Mouse (Mus musculus): ENCODE measurements around the gene Olfr414. TPM values are rescaled to one million over a fixed set of nuclear protein-coding genes. Genes with fewer than 3 reads are reported as not detected.

The Olfr414 gene
- polyA plus RNA-seq, 1 experiment from 2014 or later: not detected

DNA sequence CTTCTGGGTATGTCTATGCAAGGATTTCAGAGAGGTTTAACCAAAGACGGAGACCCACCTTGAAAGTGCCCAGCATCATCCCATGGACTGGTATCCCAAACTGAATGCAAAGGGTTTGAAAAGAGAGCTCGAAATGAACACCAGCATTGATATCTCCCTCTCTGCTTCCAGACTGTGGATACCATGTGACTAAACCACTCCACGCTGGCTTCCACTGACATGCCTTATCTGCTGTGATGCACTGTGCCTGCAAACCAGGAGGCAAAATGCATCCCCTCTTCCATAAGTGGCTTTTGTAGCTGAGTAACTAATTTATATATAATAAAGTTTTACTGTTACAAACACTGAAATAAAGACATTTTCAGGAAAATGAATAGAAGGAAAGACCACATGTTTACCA is 41.5 kb downstream of the Olfr414 start:
- 54% methylated on average over 3 of the region's 3 CpGs for WGBS
- no peak overlapping the region for H3K4me2 ChIP-seq
- H3K9me3 ChIP-seq (ENCODE audit: control insufficient read depth, low read length): no peaks in the 10 kb centered on the region
- DNase-seq (ENCODE audit: low spot score): no peak
- no peak overlapping the region for H3K27ac ChIP-seq (ENCODE audit: low read depth, low read length)
- no peaks in the 10 kb centered on the region for H3K4me1 ChIP-seq (replicated peaks; ENCODE audit: control insufficient read depth, insufficient read depth, low read length)
- no peak; the same call in 1 of the 2 replicates for ATAC-seq (replicated peaks; ENCODE audit: low FRiP score)
- H3K4me3 ChIP-seq (ENCODE audit: low read depth, low read length): no peak overlapping the region
- no peaks in the 10 kb centered on the region for H3K36me3 ChIP-seq (ENCODE audit: control insufficient read depth, insufficient read depth, low read length)
- no peak overlapping the region for H3K9ac ChIP-seq (ENCODE audit: low read depth, low read length)
- no peaks in the 10 kb centered on the region for H3K27me3 ChIP-seq (replicated peaks; ENCODE audit: control insufficient read depth, insufficient read depth, low read length)

DNA sequence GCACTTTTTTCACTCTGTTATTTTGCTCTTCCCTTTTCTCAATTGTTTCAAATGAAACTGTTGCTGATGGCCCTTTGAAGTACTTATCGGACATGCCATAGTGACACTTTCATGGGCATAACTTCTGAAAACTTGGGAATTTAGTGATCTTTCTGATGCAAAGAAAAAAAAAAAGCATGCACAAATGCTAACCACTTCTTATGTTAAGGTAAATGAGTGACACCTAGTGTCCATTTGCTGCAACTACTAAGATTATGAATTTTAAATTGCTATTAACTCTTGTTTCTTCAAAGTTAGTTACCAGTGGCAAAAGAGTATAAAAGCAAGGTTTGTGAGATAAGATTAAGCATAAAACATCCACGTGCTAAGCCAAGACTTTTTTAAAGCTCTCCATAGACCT is 42.4 kb downstream of the Olfr414 start:
- no peak for DNase-seq (ENCODE audit: low spot score)
- Histone ChIP-seq H3K4me3 (ENCODE audit: low read depth, low read length) (no peak overlapping the region), H3K9ac (ENCODE audit: low read depth, low read length) (no peak overlapping the region), H3K27me3 (replicated peaks; ENCODE audit: control insufficient read depth, insufficient read depth, low read length) (no peaks in the 10 kb centered on the region), H3K9me3 (ENCODE audit: control insufficient read depth, low read length) (no peaks in the 10 kb centered on the region), H3K36me3 (ENCODE audit: control insufficient read depth, insufficient read depth, low read length) (no peaks in the 10 kb centered on the region), H3K4me1 (replicated peaks; ENCODE audit: control insufficient read depth, insufficient read depth, low read length) (no peaks in the 10 kb centered on the region), H3K4me2 (no peak overlapping the region), H3K27ac (ENCODE audit: low read depth, low read length) (no peak overlapping the region)
- ATAC-seq (replicated peaks; ENCODE audit: low FRiP score): no peak
- WGBS: 27% methylated on average over 2 of the region's 2 CpGs

DNA sequence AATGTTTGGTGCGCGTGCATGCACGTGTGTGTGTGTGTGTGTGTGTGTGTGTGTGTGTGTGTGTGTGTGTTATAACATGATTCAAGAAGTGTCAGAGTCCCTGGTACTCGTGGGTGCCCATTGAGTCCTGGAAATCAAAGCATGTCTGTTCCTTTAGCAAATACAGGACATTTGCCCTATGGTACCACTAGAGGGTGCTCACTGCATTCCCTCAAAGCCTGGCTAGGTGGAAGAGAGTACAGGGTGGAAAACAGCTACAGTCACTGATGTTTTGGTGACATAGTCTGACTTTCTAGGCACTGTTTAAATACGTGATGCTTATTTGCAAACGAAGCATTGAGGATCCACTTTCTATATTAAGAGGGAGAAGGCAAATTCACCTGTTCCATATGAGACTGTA is 45.9 kb downstream of the Olfr414 start:
- H3K9me3 ChIP-seq (ENCODE audit: control insufficient read depth, low read length): no peaks in the 10 kb centered on the region
- DNase-seq (ENCODE audit: low spot score): no peak
- 7% methylated on average over 6 of the region's 6 CpGs for WGBS
- H3K4me3 ChIP-seq (ENCODE audit: low read depth, low read length): no peak overlapping the region
- peak; percentile 48; the same call in 1 of the 2 replicates for ATAC-seq (replicated peaks; ENCODE audit: low FRiP score)
- no peak overlapping the region for H3K4me2 ChIP-seq
- H3K27me3 ChIP-seq (replicated peaks; ENCODE audit: control insufficient read depth, insufficient read depth, low read length): no peaks in the 10 kb centered on the region
- H3K36me3 ChIP-seq (ENCODE audit: control insufficient read depth, insufficient read depth, low read length): no peaks in the 10 kb centered on the region
- H3K9ac ChIP-seq (ENCODE audit: low read depth, low read length): no peak overlapping the region
- no peaks in the 10 kb centered on the region for H3K4me1 ChIP-seq (replicated peaks; ENCODE audit: control insufficient read depth, insufficient read depth, low read length)
- no peak overlapping the region for H3K27ac ChIP-seq (ENCODE audit: low read depth, low read length)

DNA sequence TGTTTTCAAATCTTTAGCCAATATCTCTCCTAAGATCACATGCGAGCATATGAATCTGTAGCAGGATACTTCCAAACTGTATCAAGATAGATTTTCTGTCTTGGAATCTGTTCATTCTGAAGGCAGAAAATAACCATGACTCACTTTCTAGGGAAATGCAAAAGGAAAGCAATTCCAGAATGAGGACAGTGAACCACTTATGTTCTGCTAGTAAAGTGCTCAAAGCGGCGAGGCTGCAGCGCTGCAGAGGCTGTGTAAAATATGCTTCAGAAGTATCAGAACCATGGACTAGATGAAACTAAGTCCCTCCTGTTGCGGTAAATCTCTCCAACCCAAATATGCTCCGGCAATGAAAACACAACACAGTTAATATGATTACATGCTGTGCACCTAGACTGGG is 58.7 kb downstream of the Olfr414 start:
- 93% methylated on average over 6 of the region's 6 CpGs for WGBS
- no peaks in the 10 kb centered on the region for H3K36me3 ChIP-seq (ENCODE audit: control insufficient read depth, insufficient read depth, low read length)
- DNase-seq (ENCODE audit: low spot score): no peak

More for the DNA sequence above, 58.7 kb downstream of the Olfr414 start:
- H3K9ac ChIP-seq (ENCODE audit: low read depth, low read length): no peak overlapping the region
- H3K27ac ChIP-seq (ENCODE audit: low read depth, low read length): no peak overlapping the region
- no peak overlapping the region for H3K4me2 ChIP-seq
- no peaks in the 10 kb centered on the region for H3K4me1 ChIP-seq (replicated peaks; ENCODE audit: control insufficient read depth, insufficient read depth, low read length)
- H3K27me3 ChIP-seq (replicated peaks; ENCODE audit: control insufficient read depth, insufficient read depth, low read length): no peaks in the 10 kb centered on the region
- H3K9me3 ChIP-seq (ENCODE audit: control insufficient read depth, low read length): no peaks in the 10 kb centered on the region
- H3K4me3 ChIP-seq (ENCODE audit: low read depth, low read length): no peak overlapping the region
- ATAC-seq (replicated peaks; ENCODE audit: low FRiP score): no peak

Other genes with a start within 250 kb of the Olfr414 start
- gene Olfr419, start 172.0 kb upstream of the Olfr414 start, polyA plus RNA-seq (2014; fragmentation: Nextera tagmentation; extraction: Ambion mirVana): 0.12 TPM in 1 of 2 replicates, not detected in the other
- gene Mptx1, start 93.5 kb upstream of the Olfr414 start, polyA plus RNA-seq (2014; fragmentation: Nextera tagmentation; extraction: Ambion mirVana): not detected in 2 replicates
- gene Olfr417, start 58.9 kb upstream of the Olfr414 start, polyA plus RNA-seq (2014; fragmentation: Nextera tagmentation; extraction: Ambion mirVana): not detected in 2 replicates
- gene Olfr248, start 33.0 kb upstream of the Olfr414 start, polyA plus RNA-seq (2014; fragmentation: Nextera tagmentation; extraction: Ambion mirVana): not detected in 2 replicates
- gene Olfr220, start 18.0 kb downstream of the Olfr414 start, polyA plus RNA-seq (2014; fragmentation: Nextera tagmentation; extraction: Ambion mirVana): not detected in 2 replicates
- 0.41 and 0.55 TPM in 2 replicates for gene Fmn2, start 77.8 kb downstream of the Olfr414 start, polyA plus RNA-seq (2014; fragmentation: Nextera tagmentation; extraction: Ambion mirVana)

Data from liver, embryonic 11.5 days (tissue).